Mouse (Mus musculus): Measurements from ENCODE around the gene Cyp2c69.
"Not testable (repeated sequence)": the region's sequence is repeated elsewhere in the genome, so short reads cannot be mapped to it uniquely, and the experiment has no call there.

GRCm38 (mm10) chr19:39815991-39816390 is 70.6 kb downstream of the Cyp2c69 start:
- TF ChIP-seq CTCF (IDR thresholded peaks at IDR 0.05; ENCODE audit: extremely low read depth, insufficient read depth, insufficient read length, insufficient replicate concordance); POLR2A (IDR thresholded peaks at IDR 0.05; ENCODE audit: low read depth, low read length): not testable (repeated sequence)
